Mouse (Mus musculus) midbrain, embryonic 11.5 days (tissue): ENCODE measurements around the gene Mapk11. TPM values are rescaled to one million over a fixed set of nuclear protein-coding genes. Genes with fewer than 3 reads are reported as not detected.
A peak's percentile ranks its signal among the peaks of the same experiment; 100 is the strongest.

ENCODE experiments used
- ATAC-seq: fragments of 200-750 bp; cut with Nextera tagmentation; 2 replicates; pipeline ENCODE4 v1.8.0; 2017; ENCODE audit warnings: moderate TSS enrichment, moderate library complexity; ENCODE audit not compliant: low FRiP score
- DNase-seq: peaks from one replicate; pipeline ENCODE4 v3.0.0; 2015; ENCODE audit warnings: low spot score; ENCODE audit errors: missing footprints
- H3K27ac ChIP-seq: fragments of 300-500 bp; sonication (generic); 2 replicates; pipeline ENCODE4 v1.5.1; 2014; ENCODE audit warnings: low read depth, low read length
- H3K27me3 ChIP-seq: fragments of 300-500 bp; sonication (generic); 2 replicates; pipeline ENCODE4 v1.6.1; 2014; ENCODE audit warnings: mild to moderate bottlenecking, low read length, moderate library complexity, mixed read lengths; ENCODE audit not compliant: control insufficient read depth, insufficient read depth
- H3K36me3 ChIP-seq: fragments of 300-500 bp; sonication (generic); 2 replicates; pipeline ENCODE4 v1.6.1; 2014; ENCODE audit warnings: mild to moderate bottlenecking, low read length, moderate library complexity, mixed read lengths; ENCODE audit not compliant: control insufficient read depth, insufficient read depth
- H3K4me1 ChIP-seq: fragments of 300-500 bp; sonication (generic); 2 replicates; pipeline ENCODE4 v1.6.1; 2014; ENCODE audit warnings: low read length; ENCODE audit not compliant: control insufficient read depth, insufficient read depth
- H3K4me2 ChIP-seq: fragments of 300-500 bp; sonication (generic); 2 replicates; pipeline ENCODE4 v1.6.1; 2014; ENCODE audit warnings: mild to moderate bottlenecking, moderate library complexity
- H3K4me3 ChIP-seq: fragments of 300-500 bp; sonication (generic); 2 replicates; pipeline ENCODE4 v1.5.1; 2014; ENCODE audit warnings: low read depth, low read length
- H3K9ac ChIP-seq: fragments of 300-500 bp; sonication (generic); 2 replicates; pipeline ENCODE4 v1.6.1; 2014; ENCODE audit warnings: low read length
- H3K9me3 ChIP-seq: fragments of 300-500 bp; sonication (generic); 2 replicates; pipeline ENCODE4 v1.6.1; 2016; ENCODE audit warnings: low read length; ENCODE audit not compliant: control insufficient read depth
- WGBS: fragments of 180-500 bp; shearing (Covaris S2); extraction: QIAGEN DNeasy Blood & Tissue Kit; methylation state at CpG from one replicate; pipeline ENCODE4 v1.1.7; 2014; 5-methylcytosine and 5-hydroxymethylcytosine counted together
- polyA plus RNA-seq: library from polyadenylated mRNA; unstranded; fragments of >200 nt; fragmentation: Nextera tagmentation; extraction: Ambion mirVana; gene quantifications from 2 replicates; pipeline ENCODE4 v1.2.1, GENCODE M21; 2014

Mapk11 gene
- polyA plus RNA-seq, 1 experiment from 2014 or later, result 40.6 TPM

GRCm38 (mm10) chr15:89169431-89169830, 20.0 kb upstream of the Mapk11 start:
- DNase-seq (peak; percentile 93), ATAC-seq (peak; percentile 38; the same call in 1 of the 2 replicates)
- no peak overlapping the region for H3K27ac ChIP-seq
- 7% methylated on average over 10 of the region's 10 CpGs for WGBS
- H3K4me2 ChIP-seq, result no peak overlapping the region
- H3K4me3 ChIP-seq, result no peak overlapping the region
- peaks cover 36% of the 10 kb centered on the region for H3K4me1 ChIP-seq
- peaks cover 28% of the 10 kb centered on the region for H3K36me3 ChIP-seq
- H3K27me3 ChIP-seq, result no peaks in the 10 kb centered on the region
- H3K9me3 ChIP-seq, result no peaks in the 10 kb centered on the region
- H3K9ac ChIP-seq, result 0 out of 2 replicates have a peak overlapping the region, but pooled peaks have one; percentile 5

DNA sequence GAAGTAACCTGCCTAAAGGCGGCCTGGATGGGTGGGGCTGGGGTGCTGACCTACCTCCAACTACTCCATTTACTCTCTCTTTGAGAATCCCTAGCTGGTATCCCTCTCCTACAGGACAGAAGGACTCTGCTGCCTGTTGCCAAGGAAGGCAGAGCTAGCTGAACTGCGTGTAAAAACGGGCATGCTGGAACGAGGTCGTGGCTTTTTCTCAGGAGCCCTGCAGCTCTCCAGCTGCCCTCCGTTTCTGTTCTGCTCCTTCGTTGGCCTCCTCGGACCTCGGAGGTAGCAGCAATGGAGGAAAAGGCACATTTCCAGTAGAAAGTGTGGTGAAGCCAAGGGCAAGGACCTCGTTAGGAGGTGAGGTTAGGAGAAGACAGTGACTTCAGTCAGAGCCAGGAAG, 19.5 kb upstream of the Mapk11 start:
- H3K4me3 ChIP-seq, result no peak overlapping the region
- WGBS, result 67% methylated on average over 10 of the region's 10 CpGs
- no peak overlapping the region for H3K27ac ChIP-seq
- H3K4me2 ChIP-seq, result no peak overlapping the region
- H3K9ac ChIP-seq, result no peak overlapping the region
- peaks cover 31% of the 10 kb centered on the region for H3K4me1 ChIP-seq
- no peaks in the 10 kb centered on the region for H3K9me3 ChIP-seq
- H3K27me3 ChIP-seq, result no peaks in the 10 kb centered on the region
- ATAC-seq (no peak), DNase-seq (no peak)
- peaks cover 32% of the 10 kb centered on the region for H3K36me3 ChIP-seq

DNA sequence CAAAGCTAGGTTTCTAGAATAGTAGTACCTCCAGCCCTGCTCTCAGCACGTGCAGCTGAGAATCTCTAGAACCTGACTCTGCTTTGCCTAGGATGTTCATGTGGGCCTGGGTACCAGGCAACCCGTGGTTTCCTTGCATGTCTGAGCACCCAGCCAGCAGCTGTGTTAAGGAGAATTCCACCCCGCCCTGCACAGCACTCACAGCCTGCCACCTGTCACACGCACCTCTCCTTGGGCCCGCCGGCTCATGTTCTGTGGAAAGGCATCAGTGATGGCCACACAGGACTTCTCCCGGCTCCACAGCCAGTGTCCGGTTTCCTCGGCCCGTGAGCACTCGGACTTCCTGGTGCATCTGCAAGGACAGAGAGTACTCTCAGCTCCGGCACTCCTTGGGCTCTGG, 16.1 kb upstream of the Mapk11 start:
- Histone ChIP-seq H3K4me3 (no peak overlapping the region), H3K36me3 (peaks cover 56% of the 10 kb centered on the region), H3K27me3 (no peaks in the 10 kb centered on the region), H3K4me2 (no peak overlapping the region), H3K9me3 (no peaks in the 10 kb centered on the region), H3K9ac (no peak overlapping the region), H3K4me1 (peaks cover 13% of the 10 kb centered on the region), H3K27ac (no peak overlapping the region)
- WGBS, result 93% methylated on average over 12 of the region's 12 CpGs
- ATAC-seq (no peak), DNase-seq (no peak)

DNA sequence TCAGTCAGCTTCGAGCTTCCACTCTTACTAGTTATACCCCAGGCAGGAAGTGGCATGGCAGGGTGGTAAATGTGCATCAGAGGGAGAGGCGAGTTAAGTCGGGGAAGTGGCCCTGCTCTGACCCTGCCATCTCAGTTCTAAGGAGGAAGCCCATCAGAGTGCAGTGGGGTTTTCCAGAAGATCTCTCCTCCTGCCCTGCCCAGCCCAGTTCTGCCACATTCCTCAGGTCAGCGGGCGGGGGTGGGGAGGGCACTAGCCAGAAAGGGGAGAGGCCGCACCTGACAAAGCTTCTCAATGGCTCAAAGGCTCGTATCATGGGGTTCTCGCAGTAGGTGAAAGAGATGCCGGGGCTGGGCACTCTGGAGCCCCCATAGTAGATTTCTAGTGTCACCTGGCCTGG, 12.0 kb upstream of the Mapk11 start:
- peaks cover 60% of the 10 kb centered on the region for H3K36me3 ChIP-seq
- no peak overlapping the region for H3K4me3 ChIP-seq
- ATAC-seq (no peak), DNase-seq (peak; percentile 78)
- no peaks in the 10 kb centered on the region for H3K27me3 ChIP-seq
- no peak overlapping the region for H3K9ac ChIP-seq
- H3K27ac ChIP-seq, result no peak overlapping the region
- WGBS, result 90% methylated on average over 9 of the region's 9 CpGs
- H3K4me2 ChIP-seq, result no peak overlapping the region
- no peaks in the 10 kb centered on the region for H3K4me1 ChIP-seq
- no peaks in the 10 kb centered on the region for H3K9me3 ChIP-seq

DNA sequence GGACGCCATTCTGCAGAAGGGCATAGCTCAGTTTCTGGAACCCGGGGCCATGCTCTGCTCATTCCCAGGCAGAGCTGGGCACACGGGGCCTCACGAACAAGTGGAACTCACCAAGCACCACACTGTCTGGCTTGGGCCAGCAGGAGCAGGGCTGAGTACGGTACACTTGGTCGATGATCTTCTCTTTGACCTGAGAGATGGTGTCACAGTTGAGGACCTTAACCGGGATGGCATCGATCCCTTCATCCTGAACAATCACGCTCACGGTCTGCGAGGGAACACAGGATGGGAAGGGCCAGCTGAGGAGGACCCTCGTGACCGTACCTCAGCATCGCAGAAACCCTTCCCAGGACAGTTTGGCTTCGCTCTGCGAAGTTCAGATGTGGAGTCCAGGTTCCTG, 9.1 kb upstream of the Mapk11 start:
- WGBS, result 94% methylated on average over 16 of the region's 16 CpGs
- peaks cover 54% of the 10 kb centered on the region for H3K36me3 ChIP-seq

GRCm38 (mm10) chr15:89157954-89158353, 8.5 kb upstream of the Mapk11 start:
- Histone ChIP-seq H3K4me1 (peaks cover under 1% of the 10 kb centered on the region; the same call in 1 of the 2 replicates), H3K27ac (no peak overlapping the region), H3K36me3 (peaks cover 51% of the 10 kb centered on the region), H3K27me3 (no peaks in the 10 kb centered on the region), H3K4me3 (no peak overlapping the region), H3K9me3 (no peaks in the 10 kb centered on the region), H3K4me2 (no peak overlapping the region), H3K9ac (no peak overlapping the region)
- peak; percentile 94 for DNase-seq
- ATAC-seq, result peak; percentile 48; the same call in 1 of the 2 replicates
- 70% methylated on average over 7 of the region's 7 CpGs for WGBS

More for the DNA sequence above, 9.1 kb upstream of the Mapk11 start:
- no peak for ATAC-seq
- Histone ChIP-seq H3K27ac (no peak overlapping the region), H3K4me3 (no peak overlapping the region), H3K27me3 (no peaks in the 10 kb centered on the region), H3K4me1 (no peaks in the 10 kb centered on the region), H3K9me3 (no peaks in the 10 kb centered on the region), H3K4me2 (no peak overlapping the region), H3K9ac (no peak overlapping the region)
- peak; percentile 84 for DNase-seq

DNA sequence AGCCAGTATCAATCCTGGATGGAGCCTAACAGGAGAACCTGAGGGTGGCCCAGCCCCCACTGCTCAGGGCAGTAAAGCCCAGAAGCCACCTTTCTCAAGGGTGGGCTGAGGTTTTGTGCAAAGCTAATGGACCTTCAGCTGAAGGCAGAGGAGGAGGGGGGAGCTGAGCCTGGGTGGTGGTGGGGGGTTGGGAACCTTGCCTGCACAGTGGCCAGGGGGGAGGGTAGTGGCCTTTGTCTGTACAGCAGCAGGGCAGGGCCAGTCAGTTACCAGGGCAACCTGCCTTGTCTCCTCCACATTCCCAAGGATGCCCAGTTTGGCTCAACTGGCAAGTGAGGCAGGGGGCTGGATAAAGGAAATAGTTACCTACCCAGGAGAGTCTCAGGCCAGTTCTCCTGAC, 2.9 kb upstream of the Mapk11 start:
- DNase-seq, result peak; percentile 94
- Histone ChIP-seq H3K4me2 (peak overlapping the region; percentile 23), H3K9ac (peak overlapping the region; percentile 42; the same call in 1 of the 2 replicates), H3K4me3 (no peak overlapping the region), H3K27me3 (peaks cover 4% of the 10 kb centered on the region; the same call in 1 of the 2 replicates), H3K4me1 (peaks cover 36% of the 10 kb centered on the region), H3K36me3 (peaks cover 17% of the 10 kb centered on the region), H3K9me3 (no peaks in the 10 kb centered on the region), H3K27ac (peak overlapping the region; percentile 76)
- peak; percentile 83 for ATAC-seq

GRCm38 (mm10) chr15:89150041-89150390, 588 bp upstream of the Mapk11 start:
- Histone ChIP-seq H3K27me3 (peaks cover 8% of the 10 kb centered on the region; the same call in 1 of the 2 replicates), H3K9ac (peak overlapping the region; percentile 80), H3K36me3 (peaks cover 4% of the 10 kb centered on the region), H3K9me3 (no peaks in the 10 kb centered on the region), H3K4me1 (peaks cover 47% of the 10 kb centered on the region), H3K4me3 (peak overlapping the region; percentile 59), H3K27ac (peak overlapping the region; percentile 81; the same call in 1 of the 2 replicates), H3K4me2 (peak overlapping the region; percentile 81)
- peak; percentile 12; the same call in 1 of the 2 replicates for ATAC-seq
- 1% methylated on average over 13 of the region's 13 CpGs for WGBS
- no peak for DNase-seq

DNA sequence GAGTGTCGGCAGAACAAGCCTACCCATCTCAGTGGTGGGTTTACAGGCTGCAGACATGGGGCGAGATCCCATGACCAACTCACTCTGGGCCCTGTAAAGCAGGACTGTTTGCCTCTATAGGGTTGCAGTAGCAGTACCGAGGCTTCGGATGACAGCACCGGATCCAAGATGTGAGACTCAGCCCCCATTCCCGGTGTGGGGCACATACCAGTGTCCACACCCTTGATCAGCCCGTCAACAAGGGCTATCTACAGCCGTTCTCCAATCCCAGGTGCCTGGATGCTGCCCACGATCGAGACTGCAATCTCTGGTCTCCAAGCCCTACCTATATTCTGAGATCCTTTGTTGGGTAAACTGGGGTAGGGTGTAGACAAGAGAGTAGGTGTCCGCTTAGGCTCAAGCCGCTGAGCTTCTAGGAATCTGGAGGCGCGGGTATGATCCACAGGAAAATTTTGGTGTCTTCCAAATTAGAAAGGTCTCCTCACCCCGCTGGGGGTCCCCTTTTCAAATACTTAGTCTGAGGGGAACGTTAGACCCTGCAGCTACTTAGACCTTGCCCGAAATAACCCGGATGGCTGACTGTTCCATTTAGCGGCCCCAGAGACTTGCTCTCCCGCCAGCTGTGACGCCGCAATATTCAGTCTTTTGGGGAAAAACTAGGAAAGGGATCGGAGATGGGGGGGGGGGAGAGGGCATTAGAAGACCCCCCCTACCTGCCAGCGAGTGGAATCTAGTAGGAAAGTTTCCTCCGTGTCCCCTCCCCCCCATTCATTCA, 745 bp downstream of the Mapk11 start:
- WGBS, result 4% methylated on average over 24 of the region's 25 CpGs
- DNase-seq, result peak; percentile 96
- peaks cover 8% of the 10 kb centered on the region for H3K36me3 ChIP-seq
- peak overlapping the region; percentile 59 for H3K4me3 ChIP-seq
- ATAC-seq, result 0 out of 2 replicates have a peak, but pooled peaks have one; percentile 5
- no peaks in the 10 kb centered on the region for H3K9me3 ChIP-seq
- H3K9ac ChIP-seq, result peak overlapping the region; percentile 80
- peak overlapping the region; percentile 81 for H3K27ac ChIP-seq
- H3K4me1 ChIP-seq, result peaks cover 47% of the 10 kb centered on the region
- H3K27me3 ChIP-seq, result peaks cover 8% of the 10 kb centered on the region; the same call in 1 of the 2 replicates
- H3K4me2 ChIP-seq, result peak overlapping the region; percentile 81
